Mouse (Mus musculus): ENCODE data around the gene Smcr8. TPM values are rescaled to one million over a fixed set of nuclear protein-coding genes. Genes with fewer than 3 reads are reported as not detected.
A peak's percentile ranks its signal among the peaks of the same experiment; 100 is the strongest.

The Smcr8 gene
- total and polyA plus RNA-seq, 3 experiments = 6.0 to 15.3 (median 13.9) TPM

DNA sequence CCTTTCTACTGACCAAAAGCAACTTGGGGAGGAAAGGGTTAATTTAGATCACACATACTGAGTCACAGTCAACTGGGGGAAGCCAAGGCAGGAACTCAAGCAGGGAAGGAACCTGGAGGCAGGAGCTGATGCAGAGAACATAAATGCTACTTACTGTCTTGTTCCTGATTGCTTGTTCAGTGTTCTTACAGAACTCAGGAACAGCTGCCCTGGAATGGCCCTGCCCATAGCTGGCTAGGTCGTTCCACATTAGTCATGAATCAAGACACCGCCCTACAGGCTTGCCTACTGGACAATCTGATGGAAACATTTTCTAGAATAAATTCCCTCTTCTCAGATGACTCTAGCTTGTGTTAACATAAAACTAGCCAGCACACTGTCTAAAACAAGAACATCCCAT lies 43.1 kb upstream of the Smcr8 start:
- intact Hi-C loops (cut with DNase I) = no loop called here
- Histone ChIP-seq H3K27ac (no peak overlapping the region), H3K9ac (ENCODE audit: low read depth, low read length) (no peak overlapping the region), H3K36me3 (ENCODE audit: control insufficient read depth, insufficient read depth, low read length) (no peaks in the 10 kb centered on the region; the same call in 1 of the 2 replicates), H3K4me1 (ENCODE audit: control insufficient read depth, insufficient read depth, low read length) (peaks cover 2% of the 10 kb centered on the region), H3K27me3 (ENCODE audit: control insufficient read depth, insufficient read depth, low read length) (no peaks in the 10 kb centered on the region), H3K79me2 (replicated peaks; ENCODE audit: control insufficient read depth, insufficient read depth, low read length) (no peaks in the 10 kb centered on the region), H3K4me3 (no peak overlapping the region)
- TF ChIP-seq POLR2A (IDR thresholded peaks at IDR 0.05; ENCODE audit: insufficient read depth, low read depth, low read length) = no peak
- no peak for TF ChIP-seq EP300 (IDR thresholded peaks at IDR 0.05; ENCODE audit: insufficient read depth, low read depth, low read length)
- no peak for TF ChIP-seq CTCF (IDR thresholded peaks at IDR 0.05)
- whole genome bisulfite sequencing = 31% methylated on average over 2 of the region's 2 CpGs
- no peak for DNase-seq

DNA sequence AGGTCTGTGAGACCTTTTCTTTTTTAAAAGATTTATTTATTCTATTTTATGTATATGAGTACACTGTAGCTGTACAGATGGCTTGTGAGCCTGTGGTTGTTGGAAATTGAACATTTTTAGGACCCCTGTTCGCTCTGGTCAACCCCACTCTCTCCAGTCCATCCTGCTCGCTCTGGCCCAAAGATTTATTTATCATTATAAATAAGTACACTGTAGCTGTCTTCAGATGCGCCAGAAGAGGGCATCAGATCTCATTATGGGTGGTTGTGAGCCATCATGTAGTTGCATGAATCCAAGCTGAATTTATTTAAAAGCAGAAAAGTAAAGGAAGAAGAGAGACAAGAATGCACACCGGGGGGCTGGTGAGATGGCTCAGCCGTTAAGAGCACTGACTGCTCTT lies 42.1 kb upstream of the Smcr8 start:
- 77% methylated on average over 5 of the region's 5 CpGs for WGBS
- intact Hi-C loops (cut with DNase I) = no loop called here
- no peaks in the 10 kb centered on the region; the same call in 1 of the 2 replicates for H3K36me3 ChIP-seq (ENCODE audit: control insufficient read depth, insufficient read depth, low read length)

DNA sequence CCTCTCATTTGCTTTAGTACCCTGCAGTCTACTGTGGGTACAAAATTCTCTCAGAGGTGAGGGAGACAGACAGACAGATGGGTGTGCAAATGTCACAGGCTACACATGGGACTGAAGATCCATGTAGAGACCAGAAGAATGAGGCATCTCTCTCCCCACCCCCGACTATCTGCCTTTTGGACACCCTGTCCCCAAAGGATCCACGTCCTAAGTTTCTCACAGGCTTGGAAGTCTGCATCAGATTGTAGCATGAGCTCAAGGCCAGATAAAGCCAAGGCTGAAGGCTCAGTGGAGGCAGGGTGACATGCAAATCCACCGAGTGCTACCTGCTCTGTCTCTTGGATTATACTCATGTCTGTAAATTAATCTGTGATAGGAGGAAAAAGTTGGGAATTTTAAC lies 40.8 kb upstream of the Smcr8 start:
- intact Hi-C loops (cut with DNase I) = no loop called here
- H3K4me3 ChIP-seq = no peak overlapping the region
- H3K9ac ChIP-seq (ENCODE audit: low read depth, low read length) = no peak overlapping the region
- 81% methylated on average over 3 of the region's 3 CpGs for WGBS
- no peaks in the 10 kb centered on the region; the same call in 1 of the 2 replicates for H3K36me3 ChIP-seq (ENCODE audit: control insufficient read depth, insufficient read depth, low read length)
- no peaks in the 10 kb centered on the region for H3K79me2 ChIP-seq (replicated peaks; ENCODE audit: control insufficient read depth, insufficient read depth, low read length)
- H3K27ac ChIP-seq = no peak overlapping the region
- H3K27me3 ChIP-seq (ENCODE audit: control insufficient read depth, insufficient read depth, low read length) = no peaks in the 10 kb centered on the region
- TF ChIP-seq POLR2A (IDR thresholded peaks at IDR 0.05; ENCODE audit: insufficient read depth, low read depth, low read length) (no peak), CTCF (IDR thresholded peaks at IDR 0.05) (no peak), EP300 (IDR thresholded peaks at IDR 0.05; ENCODE audit: insufficient read depth, low read depth, low read length) (no peak)
- H3K4me1 ChIP-seq (ENCODE audit: control insufficient read depth, insufficient read depth, low read length) = peaks cover 3% of the 10 kb centered on the region; the same call in 1 of the 2 replicates
- no peak for DNase-seq

More for the DNA sequence above, 42.1 kb upstream of the Smcr8 start:
- Histone ChIP-seq H3K4me1 (ENCODE audit: control insufficient read depth, insufficient read depth, low read length) (peaks cover 3% of the 10 kb centered on the region; the same call in 1 of the 2 replicates), H3K9ac (ENCODE audit: low read depth, low read length) (no peak overlapping the region), H3K27me3 (ENCODE audit: control insufficient read depth, insufficient read depth, low read length) (no peaks in the 10 kb centered on the region), H3K27ac (no peak overlapping the region), H3K4me3 (no peak overlapping the region), H3K79me2 (replicated peaks; ENCODE audit: control insufficient read depth, insufficient read depth, low read length) (no peaks in the 10 kb centered on the region)
- TF ChIP-seq EP300 (IDR thresholded peaks at IDR 0.05; ENCODE audit: insufficient read depth, low read depth, low read length) (no peak), POLR2A (IDR thresholded peaks at IDR 0.05; ENCODE audit: insufficient read depth, low read depth, low read length) (no peak), CTCF (IDR thresholded peaks at IDR 0.05) (peak; percentile 39)
- DNase-seq = no peak

DNA sequence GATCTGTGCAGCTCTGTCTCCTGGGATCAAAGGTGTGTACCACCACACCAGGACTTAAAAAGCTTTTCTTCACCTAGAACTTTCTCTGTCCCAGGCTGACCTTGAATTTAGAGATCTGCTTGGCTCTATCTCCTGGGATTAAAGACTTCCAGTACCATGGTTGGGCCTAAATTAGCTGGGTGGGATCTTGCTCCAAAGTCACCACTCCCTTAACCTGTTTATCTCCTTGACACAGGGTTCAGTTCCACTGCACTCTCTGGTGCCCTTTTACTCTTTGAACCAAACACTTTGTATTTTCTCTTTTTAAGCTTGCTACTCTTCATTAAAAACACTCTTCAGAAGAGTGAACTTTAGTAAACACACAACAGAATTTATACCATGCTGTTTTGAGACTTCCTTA lies 39.9 kb upstream of the Smcr8 start:
- Histone ChIP-seq H3K36me3 (ENCODE audit: control insufficient read depth, insufficient read depth, low read length) (no peaks in the 10 kb centered on the region), H3K4me1 (ENCODE audit: control insufficient read depth, insufficient read depth, low read length) (peaks cover 2% of the 10 kb centered on the region; the same call in 1 of the 2 replicates), H3K27me3 (ENCODE audit: control insufficient read depth, insufficient read depth, low read length) (no peaks in the 10 kb centered on the region), H3K4me3 (no peak overlapping the region), H3K9ac (ENCODE audit: low read depth, low read length) (no peak overlapping the region), H3K27ac (no peak overlapping the region), H3K79me2 (replicated peaks; ENCODE audit: control insufficient read depth, insufficient read depth, low read length) (no peaks in the 10 kb centered on the region)
- TF ChIP-seq EP300 (IDR thresholded peaks at IDR 0.05; ENCODE audit: insufficient read depth, low read depth, low read length) (no peak), CTCF (IDR thresholded peaks at IDR 0.05) (no peak), POLR2A (IDR thresholded peaks at IDR 0.05; ENCODE audit: insufficient read depth, low read depth, low read length) (no peak)
- intact Hi-C loops (cut with DNase I) = no loop called here
- DNase-seq = no peak

DNA sequence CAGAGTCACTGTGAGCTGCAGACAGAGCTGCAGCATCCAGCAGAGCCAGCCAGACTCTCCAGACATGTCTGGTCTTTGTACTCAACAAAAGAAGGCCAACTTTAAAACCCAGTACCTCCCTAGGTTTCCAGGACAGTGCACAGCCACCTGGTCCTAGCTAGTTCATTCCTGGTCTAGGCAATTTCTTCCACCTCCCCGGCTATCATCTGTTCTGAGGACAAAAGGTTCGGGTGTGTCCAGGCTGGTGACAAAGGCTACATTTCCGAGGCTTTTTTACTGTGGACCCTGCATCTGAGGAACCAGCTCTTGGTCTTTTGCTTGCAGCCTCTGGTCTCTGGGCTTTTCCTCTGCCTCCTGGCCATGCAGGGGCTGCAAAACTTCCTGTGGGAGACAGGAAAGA lies 37.0 kb upstream of the Smcr8 start:
- no peak overlapping the region for H3K9ac ChIP-seq (ENCODE audit: low read depth, low read length)
- no peak overlapping the region for H3K27ac ChIP-seq
- 84% methylated on average over 3 of the region's 3 CpGs for WGBS
- H3K4me3 ChIP-seq = no peak overlapping the region
- no peaks in the 10 kb centered on the region for H3K79me2 ChIP-seq (replicated peaks; ENCODE audit: control insufficient read depth, insufficient read depth, low read length)
- no peaks in the 10 kb centered on the region for H3K27me3 ChIP-seq (ENCODE audit: control insufficient read depth, insufficient read depth, low read length)
- H3K36me3 ChIP-seq (ENCODE audit: control insufficient read depth, insufficient read depth, low read length) = no peaks in the 10 kb centered on the region
- TF ChIP-seq POLR2A (IDR thresholded peaks at IDR 0.05; ENCODE audit: insufficient read depth, low read depth, low read length) (no peak), CTCF (IDR thresholded peaks at IDR 0.05) (no peak), EP300 (IDR thresholded peaks at IDR 0.05; ENCODE audit: insufficient read depth, low read depth, low read length) (no peak)
- H3K4me1 ChIP-seq (ENCODE audit: control insufficient read depth, insufficient read depth, low read length) = peaks cover 2% of the 10 kb centered on the region; the same call in 1 of the 2 replicates
- DNase-seq = no peak
- intact Hi-C loops (cut with DNase I) = no loop called here

DNA sequence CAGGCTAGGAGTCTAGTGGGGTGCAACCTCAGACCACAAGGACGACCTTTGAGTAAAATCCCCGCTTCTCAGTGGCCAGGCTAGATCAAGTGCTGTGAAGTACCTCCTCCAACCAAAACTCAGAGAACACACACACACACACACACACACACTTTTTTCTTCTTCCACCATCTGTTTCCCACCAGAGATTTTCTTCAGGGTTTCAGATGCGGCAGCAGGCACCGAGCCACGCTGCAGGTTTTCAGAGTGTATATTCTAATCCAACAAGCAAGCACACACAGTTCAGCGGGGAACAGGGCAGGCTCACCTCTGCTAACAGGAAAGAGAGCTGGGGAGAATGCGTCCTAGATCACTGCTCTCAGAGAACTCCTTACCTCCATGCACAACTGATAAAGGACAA lies 21.8 kb upstream of the Smcr8 start:
- TF ChIP-seq POLR2A (IDR thresholded peaks at IDR 0.05; ENCODE audit: insufficient read depth, low read depth, low read length) (no peak), CTCF (IDR thresholded peaks at IDR 0.05) (no peak), EP300 (IDR thresholded peaks at IDR 0.05; ENCODE audit: insufficient read depth, low read depth, low read length) (no peak)
- no peaks in the 10 kb centered on the region for H3K79me2 ChIP-seq (replicated peaks; ENCODE audit: control insufficient read depth, insufficient read depth, low read length)
- intact Hi-C loops (cut with DNase I) = no loop called here
- no peak overlapping the region for H3K27ac ChIP-seq
- H3K9ac ChIP-seq (ENCODE audit: low read depth, low read length) = no peak overlapping the region
- no peak for DNase-seq
- H3K27me3 ChIP-seq (ENCODE audit: control insufficient read depth, insufficient read depth, low read length) = no peaks in the 10 kb centered on the region
- H3K4me1 ChIP-seq (ENCODE audit: control insufficient read depth, insufficient read depth, low read length) = no peaks in the 10 kb centered on the region
- H3K4me3 ChIP-seq = no peak overlapping the region
- WGBS = 95% methylated on average over 7 of the region's 7 CpGs
- H3K36me3 ChIP-seq (ENCODE audit: control insufficient read depth, insufficient read depth, low read length) = no peaks in the 10 kb centered on the region
